Mouse (Mus musculus) urinary bladder, postnatal 25 days (tissue): ENCODE results near the gene Fzd7.

Source experiments
- DNase-seq: peaks from one replicate; pipeline ENCODE4 v3.0.0; 2022; ENCODE audit warnings: low spot score

The Fzd7 gene

DNA sequence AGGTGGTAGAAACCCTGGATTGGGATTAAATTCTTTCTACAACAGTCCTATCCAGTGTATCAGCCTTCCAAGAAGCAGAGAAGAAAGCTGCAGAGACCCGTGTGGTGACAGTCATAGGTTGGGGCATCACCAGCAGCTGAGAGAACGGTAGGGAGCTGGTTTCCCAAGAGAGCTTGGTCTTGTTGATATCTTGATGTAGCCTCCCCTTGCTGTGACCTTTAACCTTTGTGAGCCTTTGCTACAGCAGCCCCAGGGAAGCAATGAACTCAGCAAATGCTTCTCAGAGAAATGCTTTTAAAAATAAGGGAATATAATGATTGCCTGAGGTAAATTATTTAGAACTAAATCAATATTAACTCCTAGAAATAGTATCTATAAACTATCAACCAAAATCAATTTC is 20.1 kb downstream of the Fzd7 start:
- no peak for DNase-seq

GRCm38 (mm10) chr1:59503659-59504301 is 21.6 kb downstream of the Fzd7 start:
- no peak for DNase-seq

DNA sequence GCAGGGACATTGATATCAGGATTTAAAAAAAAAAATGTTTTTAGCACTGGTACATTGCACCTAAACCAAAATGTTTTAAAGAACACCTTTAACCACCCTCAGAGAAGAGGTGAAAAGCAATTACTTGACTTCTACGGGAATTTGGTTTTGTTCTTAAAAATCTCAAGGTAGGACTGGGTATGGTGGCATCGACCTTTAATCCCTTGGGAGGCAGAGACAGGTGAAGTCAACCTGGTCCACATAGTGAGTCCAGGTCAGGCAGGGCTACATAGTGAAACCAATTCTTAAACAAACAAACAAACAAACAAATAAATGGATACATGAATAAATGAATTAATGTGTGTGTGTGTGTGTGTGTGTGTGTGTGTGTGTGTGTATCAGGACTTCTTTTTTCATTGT is 22.1 kb downstream of the Fzd7 start:
- no peak for DNase-seq

DNA sequence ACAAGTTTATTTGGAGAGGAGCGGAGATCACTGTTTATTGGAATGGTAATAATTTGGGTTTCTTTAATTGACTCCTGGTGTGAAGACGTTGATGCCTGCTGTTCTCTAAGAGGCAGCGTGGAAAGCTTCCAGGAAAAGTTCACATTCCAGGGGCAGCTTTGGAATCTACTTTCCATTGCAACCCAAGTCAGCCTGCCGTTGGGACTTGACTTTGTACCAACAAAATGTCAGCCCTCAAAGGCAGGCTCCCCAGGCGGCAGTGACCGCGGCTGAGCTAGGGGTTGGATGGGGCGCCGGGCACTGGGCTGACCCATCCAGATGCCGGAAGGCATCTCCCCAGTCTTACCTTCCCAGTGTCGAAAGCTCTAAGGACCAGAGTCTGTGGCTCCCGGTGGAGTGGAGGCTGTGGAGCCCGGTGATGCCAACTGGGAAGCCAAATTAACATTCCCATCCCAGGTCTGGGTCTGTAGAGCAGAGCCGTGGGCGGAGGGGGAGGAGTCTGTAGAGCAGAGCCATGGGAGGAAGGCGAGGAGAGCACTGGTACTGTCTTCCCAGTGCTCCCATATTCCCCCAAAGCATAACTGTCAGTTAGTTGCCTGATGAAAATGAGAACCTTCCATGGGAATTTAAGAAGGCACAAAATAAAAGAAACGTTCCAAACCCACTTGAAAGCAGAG is 26.4 kb downstream of the Fzd7 start:
- DNase-seq: no peak

GRCm38 (mm10) chr1:59511566-59512270 is 29.5 kb downstream of the Fzd7 start:
- no peak for DNase-seq

GRCm38 (mm10) chr1:59516026-59516917 is 34.0 kb downstream of the Fzd7 start, which contains the start of gene Gm973:
Gm973 (plus strand) TSS chr1:59516264.
- no peak for DNase-seq

- no peak for DNase-seq
Observed at GRCm38 (mm10) chr1:59520226-59520837, 38.1 kb downstream of the Fzd7 start.

DNA sequence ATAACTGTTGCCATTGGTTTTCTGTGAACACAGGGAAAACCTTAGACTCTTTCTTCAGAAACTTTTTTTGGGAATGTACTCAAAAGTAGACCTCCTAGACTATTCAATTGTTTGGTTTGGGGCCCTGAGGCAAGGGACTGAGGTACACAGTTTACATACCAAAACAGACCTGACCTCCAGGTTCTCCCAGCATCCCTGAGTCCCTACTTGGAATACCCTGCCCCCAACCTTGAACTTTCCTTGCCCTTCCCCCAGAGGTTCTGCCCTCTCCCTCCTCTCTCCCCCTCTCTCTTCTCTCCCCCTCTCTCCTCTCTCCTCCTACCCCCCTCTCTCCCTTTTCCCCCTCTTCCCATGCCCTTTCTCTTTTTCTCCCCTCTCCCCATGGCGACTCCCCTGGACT is 40.2 kb downstream of the Fzd7 start:
- DNase-seq: no peak

GRCm38 (mm10) chr1:59523378-59523958 is 41.2 kb downstream of the Fzd7 start:
- no peak for DNase-seq

DNA sequence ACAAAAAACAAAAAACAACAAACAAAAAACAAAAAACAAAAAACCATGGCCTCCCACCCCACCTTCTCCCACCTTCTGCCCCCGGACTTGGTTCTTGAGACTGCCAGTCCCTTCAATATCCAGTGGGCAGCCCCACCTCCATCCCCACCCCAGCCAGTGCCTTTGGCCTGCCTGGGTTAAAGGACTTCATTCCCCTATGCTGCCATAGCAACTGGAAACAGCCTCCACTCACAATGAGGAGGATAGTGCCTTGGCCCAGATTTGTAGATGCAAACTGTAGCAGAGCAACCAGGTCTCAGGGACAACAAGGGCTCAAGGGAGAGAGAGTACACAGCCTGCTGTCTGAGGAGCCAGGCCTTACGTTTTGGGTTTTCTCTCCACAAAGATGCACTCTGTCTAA is 41.8 kb downstream of the Fzd7 start:
- no peak for DNase-seq

- DNase-seq: no peak
Observed at GRCm38 (mm10) chr1:59524759-59525158, 42.5 kb downstream of the Fzd7 start.

DNA sequence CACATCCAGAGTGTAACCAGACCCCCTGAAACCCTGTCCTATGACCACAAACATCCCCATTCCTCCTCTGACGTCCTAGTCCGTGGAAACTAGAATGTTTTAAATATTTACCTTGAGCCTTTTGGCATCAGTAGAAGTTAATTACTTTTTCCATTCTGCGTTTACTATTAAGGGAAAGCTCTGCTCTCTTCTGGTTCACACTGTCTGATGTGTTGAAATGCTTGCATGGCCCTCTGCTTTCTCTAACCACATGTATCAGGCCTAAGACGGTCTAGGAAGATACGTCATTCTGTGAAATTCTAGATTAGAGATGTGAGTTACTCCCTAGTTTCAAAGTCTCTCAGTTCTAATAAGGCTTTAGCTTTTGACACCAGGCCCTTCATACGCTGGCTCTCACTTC is 45.0 kb downstream of the Fzd7 start:
- DNase-seq: no peak

- DNase-seq: no peak
Observed at GRCm38 (mm10) chr1:59534976-59535810, 53.0 kb downstream of the Fzd7 start.
